Mouse (Mus musculus) NIH3T3 (cell line): ENCODE data around the gene Gm28035.

ENCODE experiments used
- DNase-seq: peaks from one replicate; pipeline ENCODE4 v3.0.0-alpha.2; 2012; ENCODE audit warnings: low read depth

Gene Gm28035

DNA sequence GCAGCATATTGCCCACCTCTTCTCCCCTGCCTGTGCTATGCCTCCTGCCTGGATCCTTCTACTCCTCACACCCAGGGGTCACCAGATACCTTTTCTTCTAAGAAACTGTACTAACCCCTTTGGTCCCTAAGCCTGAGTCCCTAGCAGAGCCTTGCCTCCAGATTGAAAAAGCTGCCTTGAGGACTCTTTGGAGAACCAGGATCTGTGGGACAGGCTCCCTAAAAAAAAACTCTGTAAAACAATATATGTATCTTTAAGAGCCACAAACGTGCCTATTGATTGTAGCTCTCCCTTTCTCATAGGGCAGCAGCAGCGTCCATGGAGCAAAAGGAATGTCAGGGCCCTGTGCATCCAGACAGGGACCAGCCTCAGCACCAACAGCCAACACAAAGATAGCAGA is at the start of gene Gm28035:
Gene Gm28035 (plus strand): TSS at position 301 of the 400 bp plus-strand sequence.
- no peak for DNase-seq

DNA sequence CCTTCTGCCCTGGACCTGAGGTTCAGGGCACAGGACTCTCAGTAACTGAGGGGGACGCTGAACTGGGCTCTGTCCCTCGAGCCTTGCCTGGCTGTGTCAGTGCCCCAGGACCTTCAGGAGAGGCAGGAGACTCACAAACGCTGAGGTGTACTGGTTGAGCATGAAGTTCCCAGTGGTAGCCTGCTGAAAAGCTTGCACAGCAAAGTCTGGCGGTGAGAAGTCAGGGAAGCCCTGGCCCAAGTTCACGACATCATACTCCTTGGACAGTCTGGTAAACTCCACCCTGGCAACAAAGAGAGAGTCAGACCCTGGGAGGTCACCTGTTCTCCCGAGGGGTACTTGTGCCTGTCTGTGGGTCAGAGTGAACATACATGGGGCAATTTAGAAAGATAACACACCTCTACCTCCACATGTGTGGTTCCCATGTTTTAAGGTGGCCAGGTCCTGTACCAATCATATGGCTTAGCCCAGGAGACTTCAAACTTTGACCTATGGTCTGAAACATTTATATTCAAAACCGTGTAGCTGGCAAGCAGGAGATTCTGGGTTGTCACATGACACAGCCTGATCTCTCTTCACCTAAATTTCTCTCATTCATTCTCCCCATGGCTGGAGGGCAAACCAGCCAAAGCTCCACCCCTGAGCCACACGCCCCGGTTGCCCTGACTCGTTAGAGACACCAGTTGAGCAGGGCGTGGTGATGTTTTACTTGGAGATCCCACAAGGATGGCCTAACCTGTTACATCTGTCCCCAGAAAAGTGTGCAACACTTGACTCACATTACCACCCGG is 48.4 kb upstream of the Gm28035 start:
- no peak for DNase-seq

DNA sequence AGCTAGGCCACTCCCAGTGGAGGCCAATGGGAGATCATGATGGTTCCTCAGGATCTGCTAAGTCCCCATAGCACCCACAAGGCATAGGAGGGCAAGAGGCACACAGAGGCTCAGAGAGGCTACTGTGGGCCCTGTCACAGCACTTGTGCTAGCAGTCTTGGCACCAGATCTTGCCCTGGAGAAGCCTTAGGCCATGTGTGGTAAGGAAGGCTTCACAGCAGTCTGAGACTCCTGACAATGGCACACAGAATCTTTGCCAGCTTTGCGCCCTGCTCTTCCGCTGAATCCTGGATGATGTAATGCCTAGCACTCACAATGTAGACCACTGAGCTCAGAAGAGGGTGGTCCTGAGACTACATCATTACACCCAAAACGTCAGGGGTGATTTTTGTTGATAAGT is 45.7 kb upstream of the Gm28035 start:
- DNase-seq, result no peak

- no peak for DNase-seq
Measured at GRCm38 (mm10) chr2:30198021-30198420, 42.3 kb upstream of the Gm28035 start.

GRCm38 (mm10) chr2:30199984-30200383 is 40.4 kb upstream of the Gm28035 start:
- no peak for DNase-seq

DNA sequence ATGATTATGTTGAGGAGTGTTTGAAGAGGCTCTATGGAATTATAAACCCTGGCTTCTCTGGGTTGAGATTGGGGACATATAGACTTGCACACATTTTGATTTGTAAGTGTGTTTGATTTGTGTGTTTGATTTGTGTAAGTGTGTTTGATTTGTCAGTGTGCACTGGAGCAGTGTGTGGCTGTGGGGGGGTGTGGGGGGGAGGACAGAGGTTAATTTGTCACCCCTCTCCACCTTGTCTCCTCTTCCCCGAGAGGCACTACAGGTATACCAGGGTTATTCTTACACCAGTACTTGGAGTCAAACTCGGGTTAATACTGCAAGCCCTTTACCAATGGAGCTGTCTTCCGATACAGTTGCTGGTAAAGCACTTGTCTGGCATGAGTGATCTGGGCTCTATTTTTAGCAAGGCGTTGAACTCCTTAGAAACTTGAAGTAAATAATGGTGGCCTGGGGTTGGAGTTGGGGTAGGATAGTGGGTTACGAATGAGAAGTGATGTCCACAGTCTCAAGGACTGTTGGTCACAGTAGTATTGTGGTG is 39.9 kb upstream of the Gm28035 start:
- no peak for DNase-seq

DNA sequence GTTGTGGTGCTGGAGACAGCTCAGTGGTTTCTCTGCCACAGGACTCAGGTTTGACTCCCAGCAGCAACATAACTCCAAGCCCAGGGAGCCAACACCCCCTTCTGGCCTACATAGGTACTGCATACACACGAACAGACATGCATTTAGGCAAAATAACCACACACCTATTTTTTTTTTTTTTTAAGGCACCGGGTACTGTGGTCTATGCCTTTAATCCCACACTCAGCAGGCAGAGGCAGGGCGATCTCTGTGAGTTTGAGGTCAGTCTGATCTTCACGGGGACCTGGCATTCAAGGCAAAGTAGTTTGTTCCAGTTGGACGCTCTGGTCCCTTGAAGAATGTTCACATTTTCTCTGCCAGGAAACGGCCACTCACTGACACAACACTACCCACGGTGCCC is 36.9 kb upstream of the Gm28035 start:
- DNase-seq, result peak; percentile 62

DNA sequence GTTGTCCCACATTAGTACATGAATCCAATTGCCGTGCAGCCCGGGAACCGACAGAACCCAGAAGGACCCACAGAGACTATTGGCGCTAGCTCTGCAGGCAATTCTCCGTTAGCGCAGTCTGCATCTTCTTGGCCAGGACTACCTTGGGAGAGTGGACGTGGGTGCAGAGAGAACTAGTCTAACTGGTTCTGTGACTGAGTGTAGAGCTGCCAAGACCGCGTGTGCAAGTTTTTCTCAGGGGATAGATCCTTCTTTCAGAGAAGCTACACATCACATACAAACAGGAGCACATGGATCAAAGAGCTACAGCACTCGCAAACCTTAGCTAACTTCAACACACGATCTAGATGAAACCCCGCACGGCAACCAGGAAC is 35.1 kb upstream of the Gm28035 start:
- no peak for DNase-seq

DNA sequence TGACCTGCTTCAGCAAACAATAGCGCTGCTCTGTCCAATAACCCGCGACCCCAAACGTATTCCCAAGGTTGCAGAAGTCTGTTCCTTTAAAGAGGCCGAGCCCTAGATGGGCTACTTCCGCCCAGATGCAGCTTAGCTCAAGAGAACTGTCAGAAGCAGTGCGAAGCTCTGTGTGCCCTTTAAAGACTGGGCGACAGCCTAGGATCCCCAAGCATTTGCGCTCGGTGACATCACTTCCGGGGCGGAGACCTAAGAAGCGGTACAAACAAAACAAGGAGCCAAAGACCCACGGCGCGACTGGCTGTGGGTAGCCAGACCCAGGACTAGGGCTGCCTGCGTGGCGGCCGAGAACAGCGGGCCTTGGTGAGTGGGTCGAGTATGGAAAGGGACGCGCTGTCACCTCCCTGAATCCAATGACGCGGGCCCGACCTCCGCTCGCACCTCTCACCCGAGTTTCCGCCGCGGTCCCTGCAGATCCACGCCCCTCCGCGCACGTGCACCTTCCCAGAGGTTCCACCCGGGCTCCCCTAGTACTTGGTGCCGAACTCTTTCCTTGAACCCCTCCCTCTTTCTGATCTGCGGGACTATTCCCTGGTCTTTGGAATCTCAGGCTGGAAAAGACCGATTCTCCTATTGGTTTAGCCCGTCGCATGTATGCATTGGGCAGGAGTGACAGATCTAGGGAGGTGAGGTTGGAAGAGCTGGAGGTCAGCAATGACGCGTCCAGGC is 34.6 kb upstream of the Gm28035 start, which contains the start of gene Kyat1:
Gene Kyat1 (minus strand): TSS at position 219 of the 729 bp plus-strand sequence.
- DNase-seq, result peak; percentile 89

- DNase-seq, result no peak
Measured at GRCm38 (mm10) chr2:30207401-30207800, 33.0 kb upstream of the Gm28035 start.

DNA sequence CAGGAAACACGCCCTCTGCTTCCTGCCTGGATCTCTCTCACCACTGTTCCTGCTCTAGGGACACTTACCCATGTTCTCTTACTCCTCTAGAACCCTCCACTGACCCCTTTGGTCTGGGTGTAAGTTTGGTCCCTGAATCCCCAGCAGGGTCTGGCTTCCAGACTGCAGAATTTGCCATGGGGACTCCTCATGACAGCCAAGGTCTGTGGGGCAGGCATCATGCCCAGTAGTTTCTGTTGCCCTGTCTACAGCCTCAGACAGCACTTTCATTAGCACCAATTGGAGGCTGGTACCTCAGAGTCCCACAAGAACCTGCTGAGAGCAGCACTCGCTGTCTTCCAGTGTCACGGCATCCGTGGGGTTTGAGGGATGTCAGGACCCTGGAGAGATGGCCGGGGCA is 32.5 kb upstream of the Gm28035 start:
- DNase-seq, result no peak

DNA sequence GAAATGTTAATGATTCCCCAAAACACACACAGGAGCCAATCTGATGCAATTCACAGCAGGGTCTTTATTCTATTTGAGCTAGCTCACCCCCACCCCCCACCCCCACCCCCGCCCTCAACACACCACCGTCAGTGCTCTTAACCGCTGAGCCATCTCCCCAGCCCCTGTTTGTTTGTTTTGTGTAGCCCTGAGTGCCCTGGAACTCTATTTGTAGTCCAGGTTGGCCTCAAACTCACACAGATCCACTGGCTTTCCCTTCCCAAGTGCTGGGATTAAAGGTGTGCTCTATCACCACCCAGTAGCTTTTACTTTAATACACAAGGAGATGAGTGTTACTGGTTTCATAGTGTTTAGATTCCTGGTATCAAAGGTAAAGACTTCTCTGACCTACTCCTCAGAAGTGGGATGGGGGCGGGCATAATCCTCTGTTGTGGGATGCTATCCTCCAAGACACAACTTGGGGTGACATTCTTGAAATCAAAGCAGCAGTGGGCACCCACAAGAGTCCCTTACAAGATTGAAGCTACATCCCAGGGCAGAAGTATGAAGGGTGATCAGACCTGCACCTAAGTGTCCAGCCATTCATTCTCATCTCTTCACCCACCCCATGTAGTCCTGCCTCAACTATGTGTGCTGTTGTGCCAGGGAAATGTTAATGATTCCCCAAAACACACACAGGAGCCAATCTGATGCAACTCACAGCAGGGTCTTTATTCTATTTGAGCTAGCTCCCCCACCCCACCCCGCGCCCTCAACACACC is 28.8 kb upstream of the Gm28035 start:
- no peak for DNase-seq

- no peak for DNase-seq
Measured at GRCm38 (mm10) chr2:30212169-30212545, 28.2 kb upstream of the Gm28035 start.

GRCm38 (mm10) chr2:30212951-30213350 is 27.4 kb upstream of the Gm28035 start:
- DNase-seq, result peak; percentile 27

DNA sequence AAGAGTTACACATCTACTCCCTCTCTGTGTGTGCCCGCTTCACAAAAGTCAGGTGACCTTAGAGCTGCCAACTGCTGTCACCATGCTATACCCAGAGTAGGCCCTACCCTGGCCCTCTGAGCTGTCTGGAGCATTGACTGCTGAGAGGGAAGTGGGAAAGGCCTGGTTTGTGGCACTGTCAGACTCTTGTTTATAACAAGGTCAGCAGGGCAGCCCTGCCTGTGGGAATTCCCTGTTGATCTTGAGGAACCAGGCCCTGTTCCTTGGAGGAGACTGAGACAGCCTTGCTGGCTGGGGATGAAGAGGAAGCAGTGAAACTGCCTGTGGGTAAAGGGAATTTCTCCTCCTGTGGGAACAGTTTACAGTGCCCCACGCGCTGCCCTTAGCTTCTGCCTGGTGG is 25.6 kb upstream of the Gm28035 start:
- DNase-seq, result no peak

- DNase-seq, result no peak
Measured at GRCm38 (mm10) chr2:30215493-30215892, 24.9 kb upstream of the Gm28035 start.

DNA sequence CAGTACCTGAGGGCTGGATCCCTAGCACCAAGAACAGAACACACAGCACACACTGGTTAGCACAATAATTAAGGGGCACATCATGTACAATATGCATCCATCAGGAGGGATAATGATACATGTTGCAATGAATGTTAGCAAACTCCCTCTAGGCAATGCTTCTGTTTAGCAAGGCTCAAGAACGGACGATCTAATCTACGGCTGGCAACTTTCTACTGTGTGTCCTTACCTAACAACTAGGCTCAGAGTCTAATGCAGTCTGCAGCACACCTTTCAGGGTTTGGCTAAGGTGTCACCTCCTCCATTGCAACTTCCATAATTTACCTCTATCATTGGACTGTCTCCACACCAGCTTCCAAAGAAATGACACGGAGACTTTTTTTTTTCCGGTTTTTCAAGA is 24.1 kb upstream of the Gm28035 start:
- DNase-seq, result no peak

- DNase-seq, result no peak
Measured at GRCm38 (mm10) chr2:30235593-30235992, 4.8 kb upstream of the Gm28035 start.

DNA sequence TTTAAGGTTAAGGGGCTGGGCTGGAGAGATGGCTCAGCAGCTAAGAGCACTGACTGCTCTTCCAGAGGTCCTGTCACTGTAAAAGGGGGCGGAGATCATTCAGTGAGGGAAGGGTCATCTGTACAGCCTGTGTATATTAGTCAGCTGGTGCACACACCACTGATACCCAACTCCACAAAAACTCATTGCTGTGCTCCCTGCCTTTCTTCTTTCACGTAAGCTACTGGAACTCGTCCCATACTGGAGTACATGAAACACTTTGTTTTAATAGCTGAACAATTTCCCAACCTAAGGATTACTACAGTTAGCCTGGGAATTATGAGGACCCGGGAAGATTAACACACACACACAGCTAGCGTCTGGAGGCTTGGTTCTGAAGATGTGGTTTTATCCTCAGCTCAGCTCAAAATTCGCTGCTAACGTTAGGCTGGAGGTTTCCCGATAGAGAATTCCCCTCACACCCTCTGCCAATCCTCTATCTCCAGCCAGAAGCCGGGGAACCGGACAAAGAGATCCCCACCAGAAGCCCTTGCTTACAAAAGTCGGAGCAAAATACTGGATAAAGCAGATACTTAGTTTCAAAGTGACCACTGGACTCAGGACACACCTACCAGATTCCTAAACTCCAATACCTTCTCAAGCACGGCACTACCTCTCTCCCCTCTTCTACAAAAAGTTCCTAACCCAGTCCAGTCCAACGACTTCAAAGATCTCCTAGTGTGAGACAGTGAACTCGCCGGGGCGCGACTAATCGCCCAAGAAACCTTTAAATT is 3.8 kb upstream of the Gm28035 start:
- DNase-seq, result peak; percentile 58

DNA sequence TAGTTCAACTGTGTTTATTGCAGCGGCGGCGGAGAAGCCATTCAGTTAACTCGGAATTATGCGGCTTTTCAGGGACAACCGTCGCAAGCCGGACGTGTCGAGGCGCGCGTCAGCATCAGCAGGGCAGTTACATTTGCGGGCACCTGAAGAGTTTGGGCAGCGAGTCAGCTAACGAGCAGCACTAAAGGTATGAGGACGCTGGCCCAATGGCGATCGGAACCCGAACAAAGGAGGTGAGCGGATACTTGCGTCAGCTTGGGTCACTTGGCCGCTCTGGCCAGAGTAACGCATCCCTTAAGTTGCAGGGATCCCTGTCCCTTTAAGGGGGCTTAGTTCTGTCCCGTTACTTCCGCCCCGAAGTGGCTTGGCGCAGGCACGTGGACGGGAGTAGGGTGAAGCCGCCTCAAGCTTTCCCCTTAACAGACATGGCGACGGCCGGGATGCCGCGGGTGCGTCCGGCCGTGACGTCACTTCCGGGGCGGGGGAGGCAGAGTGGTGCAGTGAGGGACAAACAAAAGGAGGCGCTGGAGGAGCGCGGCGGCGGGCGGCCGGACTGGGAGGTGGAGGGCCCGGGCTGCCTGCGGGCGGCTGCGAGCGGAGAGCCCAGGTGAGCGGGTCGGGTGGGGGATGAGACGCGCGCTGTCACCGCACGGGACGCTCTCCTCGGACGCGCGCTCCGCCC is 3.0 kb upstream of the Gm28035 start, which contains the start of gene Lrrc8a:
Gene Lrrc8a (plus strand): TSS at position 517 of the 682 bp plus-strand sequence.
- peak; percentile 99 for DNase-seq

GRCm38 (mm10) chr2:30237881-30238280 is 2.5 kb upstream of the Gm28035 start:
- no peak for DNase-seq
